Mouse (Mus musculus): Measurements from ENCODE around the gene Abi3. TPM values are rescaled to one million over a fixed set of nuclear protein-coding genes. Genes with fewer than 3 reads are reported as not detected.
A peak's percentile ranks its signal among the peaks of the same experiment; 100 is the strongest.
"Not testable (repeated sequence)": the region's sequence is repeated elsewhere in the genome, so short reads cannot be mapped to it uniquely, and the experiment has no call there.

The Abi3 gene
- 141 and 169 TPM in 2 replicates for polyA plus RNA-seq (2012; rRNA removed)

- TF ChIP-seq CTCF (IDR thresholded peaks at IDR 0.05; ENCODE audit: insufficient read depth, low read length) (no peak), POLR2A (IDR thresholded peaks at IDR 0.05; ENCODE audit: borderline replicate concordance, extremely low read depth, low read depth, low read length) (peak; percentile 68; the same call in 1 of the 2 replicates)
- 22% methylated on average over 11 of the region's 11 CpGs for WGBS
- no peak for DNase-seq
- H3K4me1 ChIP-seq (ENCODE audit: control insufficient read depth, insufficient read depth, low read length): peaks cover 31% of the 10 kb centered on the region
- H3K4me3 ChIP-seq (replicated peaks; ENCODE audit: extremely low read depth, low read depth, low read length): peak within 1 kb of the TSS; percentile 73
Measured at GRCm38 (mm10) chr11:95842074-95842681, at the start of gene Abi3. TSS of gene Abi3 (minus strand) at chr11:95842476.

GRCm38 (mm10) chr11:95890462-95891051 lies 48.3 kb upstream of the Abi3 start:
- TF ChIP-seq POLR2A (IDR thresholded peaks at IDR 0.05; ENCODE audit: borderline replicate concordance, extremely low read depth, low read depth, low read length) (no peak), CTCF (IDR thresholded peaks at IDR 0.05; ENCODE audit: insufficient read depth, low read length) (no peak)
- Histone ChIP-seq H3K4me3 (replicated peaks; ENCODE audit: extremely low read depth, low read depth, low read length) (no peak overlapping the region), H3K4me1 (ENCODE audit: control insufficient read depth, insufficient read depth, low read length) (no peaks in the 10 kb centered on the region)
- no peak for DNase-seq
- 61% methylated on average over 2 of the region's 2 CpGs for WGBS

DNA sequence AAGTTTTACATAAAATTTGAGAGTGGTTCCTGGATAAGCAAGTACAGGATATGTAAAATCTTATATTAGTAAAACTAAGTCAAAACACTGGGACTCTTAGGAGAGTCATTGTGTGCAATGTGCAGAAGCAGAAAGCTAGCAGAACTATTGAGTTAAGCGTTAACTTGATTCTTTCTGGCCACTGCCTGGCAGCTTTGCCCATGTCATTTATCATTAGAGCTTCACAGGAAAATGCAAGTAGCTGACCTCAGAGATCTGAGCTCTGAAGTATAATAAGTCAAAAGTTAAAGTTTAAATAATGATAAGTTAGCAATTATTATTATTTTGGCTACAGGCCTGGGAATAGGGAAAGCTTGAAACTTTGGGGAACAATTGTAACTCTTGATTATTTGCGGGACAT lies 37.6 kb upstream of the Abi3 start:
- not testable (repeated sequence) for DNase-seq

GRCm38 (mm10) chr11:95876296-95876695 lies 34.0 kb upstream of the Abi3 start:
- Histone ChIP-seq H3K4me3 (replicated peaks; ENCODE audit: extremely low read depth, low read depth, low read length) (no peak overlapping the region), H3K4me1 (ENCODE audit: control insufficient read depth, insufficient read depth, low read length) (no peaks in the 10 kb centered on the region)
- WGBS: 20% methylated on average over 7 of the region's 7 CpGs
- peak; percentile 60 for DNase-seq
- TF ChIP-seq POLR2A (IDR thresholded peaks at IDR 0.05; ENCODE audit: borderline replicate concordance, extremely low read depth, low read depth, low read length) (no peak), CTCF (IDR thresholded peaks at IDR 0.05; ENCODE audit: insufficient read depth, low read length) (peak; percentile 92)

More for the DNA sequence above, 37.6 kb upstream of the Abi3 start:
- H3K4me3 ChIP-seq (replicated peaks; ENCODE audit: extremely low read depth, low read depth, low read length); H3K4me1 ChIP-seq (ENCODE audit: control insufficient read depth, insufficient read depth, low read length): not testable (repeated sequence)
- WGBS: 71% methylated on average over 2 of the region's 2 CpGs

DNA sequence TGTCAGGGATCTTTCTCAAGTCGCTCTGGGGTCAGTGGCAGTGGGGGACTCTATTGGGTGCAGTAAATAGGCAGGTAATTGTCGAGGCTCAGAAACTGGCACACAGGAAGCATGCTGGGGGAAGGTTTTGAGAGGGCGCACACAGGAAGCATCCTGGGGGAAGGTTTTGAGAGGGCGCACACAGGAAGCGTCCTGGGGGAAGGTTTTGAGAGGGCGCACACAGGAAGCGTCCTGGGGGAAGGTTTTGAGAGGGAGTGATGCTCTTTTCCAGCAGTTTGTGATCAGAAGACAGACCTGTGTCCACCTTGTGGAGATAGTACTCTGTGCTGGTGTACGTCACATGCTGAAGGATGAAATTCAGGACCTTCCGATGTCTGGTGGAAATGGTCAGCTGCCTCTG lies 33.5 kb upstream of the Abi3 start:
- TF ChIP-seq POLR2A (IDR thresholded peaks at IDR 0.05; ENCODE audit: borderline replicate concordance, extremely low read depth, low read depth, low read length): no peak
- no peak for TF ChIP-seq CTCF (IDR thresholded peaks at IDR 0.05; ENCODE audit: insufficient read depth, low read length)
- 29% methylated on average over 9 of the region's 9 CpGs for WGBS
- Histone ChIP-seq H3K4me3 (replicated peaks; ENCODE audit: extremely low read depth, low read depth, low read length) (no peak overlapping the region), H3K4me1 (ENCODE audit: control insufficient read depth, insufficient read depth, low read length) (no peaks in the 10 kb centered on the region)
- no peak for DNase-seq

GRCm38 (mm10) chr11:95869918-95870470 lies 27.7 kb upstream of the Abi3 start:
- Histone ChIP-seq H3K4me3 (replicated peaks; ENCODE audit: extremely low read depth, low read depth, low read length) (no peak overlapping the region), H3K4me1 (ENCODE audit: control insufficient read depth, insufficient read depth, low read length) (no peaks in the 10 kb centered on the region)
- WGBS: 53% methylated on average over 6 of the region's 6 CpGs
- TF ChIP-seq POLR2A (IDR thresholded peaks at IDR 0.05; ENCODE audit: borderline replicate concordance, extremely low read depth, low read depth, low read length): no peak
- no peak for DNase-seq

DNA sequence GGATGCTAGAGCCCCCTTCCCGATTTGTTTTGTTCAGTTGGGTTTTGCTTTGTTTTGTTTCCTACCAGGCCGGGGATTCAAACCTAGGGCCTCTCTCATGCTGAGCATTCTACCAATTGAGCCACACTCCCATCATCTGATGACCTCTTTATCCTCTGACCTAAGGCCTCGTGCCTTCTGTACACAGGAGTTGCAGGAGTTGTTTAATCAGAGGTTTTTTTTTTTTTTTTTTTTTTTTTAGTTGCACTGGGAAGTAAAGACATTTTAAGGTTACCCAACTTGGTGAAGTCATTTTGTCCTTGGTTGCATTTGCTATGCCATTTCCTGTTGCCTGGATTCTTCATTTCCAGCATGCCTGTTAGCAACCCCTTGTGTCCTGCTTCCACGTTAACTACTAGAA lies 27.2 kb upstream of the Abi3 start:
- Histone ChIP-seq H3K4me3 (replicated peaks; ENCODE audit: extremely low read depth, low read depth, low read length) (no peak overlapping the region), H3K4me1 (ENCODE audit: control insufficient read depth, insufficient read depth, low read length) (no peaks in the 10 kb centered on the region)
- no peak for TF ChIP-seq CTCF (IDR thresholded peaks at IDR 0.05; ENCODE audit: insufficient read depth, low read length)
- TF ChIP-seq POLR2A (IDR thresholded peaks at IDR 0.05; ENCODE audit: borderline replicate concordance, extremely low read depth, low read depth, low read length): no peak
- no peak for DNase-seq
- WGBS: 60% methylated on average over 4 of the region's 4 CpGs

- 95% methylated on average over 8 of the region's 8 CpGs for WGBS
- DNase-seq: no peak
- Histone ChIP-seq H3K4me1 (ENCODE audit: control insufficient read depth, insufficient read depth, low read length) (peaks cover 3% of the 10 kb centered on the region; the same call in 1 of the 2 replicates), H3K4me3 (replicated peaks; ENCODE audit: extremely low read depth, low read depth, low read length) (no peak overlapping the region)
- TF ChIP-seq POLR2A (IDR thresholded peaks at IDR 0.05; ENCODE audit: borderline replicate concordance, extremely low read depth, low read depth, low read length) (no peak), CTCF (IDR thresholded peaks at IDR 0.05; ENCODE audit: insufficient read depth, low read length) (no peak)
Measured at GRCm38 (mm10) chr11:95861397-95861796, 19.1 kb upstream of the Abi3 start.

DNA sequence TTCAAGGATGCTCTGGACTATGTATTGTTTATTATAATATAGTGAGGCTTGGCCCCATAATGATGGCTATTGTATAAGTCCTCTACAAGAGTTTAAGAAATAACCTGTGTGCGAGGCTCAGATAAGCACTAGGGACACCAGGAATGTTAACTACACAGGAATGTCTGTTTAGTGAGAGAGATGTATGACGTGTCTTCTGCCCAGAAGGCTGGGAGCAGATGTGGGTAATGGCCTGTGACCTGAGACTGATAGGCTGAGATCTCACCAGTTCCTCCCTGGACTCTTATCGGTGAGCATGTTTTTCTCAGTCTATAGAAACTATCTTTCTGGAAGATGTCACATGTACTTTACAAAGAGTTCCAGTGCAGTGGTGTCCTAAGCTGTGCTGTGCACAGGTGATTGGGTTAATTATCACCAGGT lies 17.8 kb upstream of the Abi3 start:
- 17% methylated on average over 3 of the region's 3 CpGs for WGBS
- no peak for DNase-seq
- Histone ChIP-seq H3K4me3 (replicated peaks; ENCODE audit: extremely low read depth, low read depth, low read length) (peak overlapping the region; percentile 99), H3K4me1 (ENCODE audit: control insufficient read depth, insufficient read depth, low read length) (peaks cover 3% of the 10 kb centered on the region; the same call in 1 of the 2 replicates)
- TF ChIP-seq POLR2A (IDR thresholded peaks at IDR 0.05; ENCODE audit: borderline replicate concordance, extremely low read depth, low read depth, low read length): no peak
- no peak for TF ChIP-seq CTCF (IDR thresholded peaks at IDR 0.05; ENCODE audit: insufficient read depth, low read length)

GRCm38 (mm10) chr11:95859468-95859855 lies 17.2 kb upstream of the Abi3 start:
- under 1% methylated on average over 35 of the region's 35 CpGs for WGBS

More at GRCm38 (mm10) chr11:95859468-95859855, 17.2 kb upstream of the Abi3 start:
- H3K4me1 ChIP-seq (ENCODE audit: control insufficient read depth, insufficient read depth, low read length): peaks cover 3% of the 10 kb centered on the region; the same call in 1 of the 2 replicates
- H3K4me3 ChIP-seq (replicated peaks; ENCODE audit: extremely low read depth, low read depth, low read length): peak overlapping the region; percentile 99
- TF ChIP-seq CTCF (IDR thresholded peaks at IDR 0.05; ENCODE audit: insufficient read depth, low read length) (no peak), POLR2A (IDR thresholded peaks at IDR 0.05; ENCODE audit: borderline replicate concordance, extremely low read depth, low read depth, low read length) (0 out of 2 replicates have a peak, but pooled peaks have one; percentile 20)
- DNase-seq: no peak

Data from lung, adult 2 months (tissue).